In the genomic region with DNA sequence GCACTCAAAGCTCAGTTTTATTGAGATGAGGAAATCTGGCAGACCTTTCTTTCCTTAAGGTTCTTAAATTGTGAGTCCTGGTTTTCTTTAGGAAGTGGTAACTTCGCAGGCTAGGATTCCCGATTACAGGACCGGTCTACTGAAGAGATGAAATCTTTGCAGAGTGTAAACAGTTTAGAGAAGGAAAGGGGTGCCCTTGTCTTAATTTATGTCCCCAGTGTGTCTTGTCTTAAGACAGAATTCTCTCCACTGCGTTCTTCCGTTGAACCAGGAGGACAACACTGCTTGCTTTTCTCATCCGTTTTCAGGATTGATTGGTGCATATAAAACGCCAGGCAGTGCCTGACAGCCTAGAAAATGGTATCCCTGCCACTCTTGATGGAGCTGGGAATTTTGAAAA, we compare ENCODE assay signal across 11 mouse cellular contexts. TPM values are rescaled to one million over a fixed set of nuclear protein-coding genes. Genes with fewer than 3 reads are reported as not detected.
DNase-seq lines count a peak whose midpoint lies in the region; ATAC-seq lines count a peak whose summit lies in the region.
"Had no signal": no experiment of that assay in that cellular context is flagged by ENCODE, and none has a peak within 500 bp of the region (broad histone marks: within the 10 kb centered on the region; RNA-seq: fewer than 3 reads in every experiment).

No protein-coding gene starts in this region.

- peaks cover 13% of the 10 kb centered on the region for H3K4me1 ChIP-seq in heart, embryonic 15.5 days (replicated peaks)
- H3K4me1 ChIP-seq in embryonic facial prominence, embryonic 10.5 days, result peaks cover 17% of the 10 kb centered on the region
- H3K4me1 ChIP-seq in hindbrain, embryonic 13.5 days (replicated peaks), result peaks cover 24% of the 10 kb centered on the region
- H3K4me1 ChIP-seq in midbrain, embryonic 13.5 days (replicated peaks), result peaks cover 29% of the 10 kb centered on the region

- 11% methylated on average over 7 of the region's 7 CpGs for WGBS in heart, embryonic 15.5 days
- 6% methylated on average over 7 of the region's 7 CpGs for WGBS in embryonic facial prominence, embryonic 10.5 days
- WGBS in hindbrain, embryonic 13.5 days, result 4% methylated on average over 7 of the region's 7 CpGs
- 8% methylated on average over 7 of the region's 7 CpGs for WGBS in midbrain, embryonic 13.5 days

- H3K9me3 ChIP-seq in heart, embryonic 15.5 days (replicated peaks), result no peaks in the 10 kb centered on the region
- H3K9me3 ChIP-seq in embryonic facial prominence, embryonic 10.5 days, result 0 out of 2 replicates have a peak, but pooled peaks cover 2% of the 10 kb centered on the region
- H3K9me3 ChIP-seq in hindbrain, embryonic 13.5 days, result no peaks in the 10 kb centered on the region
- no peaks in the 10 kb centered on the region for H3K9me3 ChIP-seq in midbrain, embryonic 13.5 days

- no peak for ATAC-seq in heart, embryonic 15.5 days (replicated peaks; ENCODE audit: insufficient number of reproducible peaks, insufficient read depth, low FRiP score, low read depth)
- no peak for ATAC-seq in hindbrain, embryonic 13.5 days (ENCODE audit: low FRiP score)
- ATAC-seq in midbrain, embryonic 13.5 days, result no peak
- ATAC-seq in megakaryocyte, adult 5-6 weeks (ENCODE audit: poor library complexity, severe bottlenecking), result no peak
- ATAC-seq: CD4-positive, CD25-positive, alpha-beta regulatory T cell, adult 4 months had no signal

- H3K27me3 ChIP-seq in heart, embryonic 15.5 days, result peaks cover 61% of the 10 kb centered on the region
- H3K27me3 ChIP-seq in embryonic facial prominence, embryonic 10.5 days (replicated peaks; ENCODE audit: low read depth, poor library complexity, severe bottlenecking), result peaks cover 79% of the 10 kb centered on the region
- peaks cover 33% of the 10 kb centered on the region for H3K27me3 ChIP-seq in hindbrain, embryonic 13.5 days
- peaks cover 64% of the 10 kb centered on the region for H3K27me3 ChIP-seq in midbrain, embryonic 13.5 days

- DNase-seq in heart, adult 18-20 months, result no peak
- no peak for DNase-seq in embryonic facial prominence, embryonic 10.5 days (ENCODE audit: low spot score)
- DNase-seq in left cerebral cortex, adult 18-20 months (ENCODE audit: low spot score in 2 of 2), result no peak
- DNase-seq in adrenal gland, adult 8-10 months, result no peak
- DNase-seq: kidney, postnatal 25 days had no signal

- peak overlapping the region; percentile 99 for H3K4me2 ChIP-seq in heart, embryonic 15.5 days
- peak overlapping the region; percentile 78 for H3K4me2 ChIP-seq in hindbrain, embryonic 13.5 days
- peak overlapping the region; percentile 81 for H3K4me2 ChIP-seq in midbrain, embryonic 13.5 days (replicated peaks)

- H3K27ac ChIP-seq in heart, embryonic 15.5 days, result no peak overlapping the region
- H3K27ac ChIP-seq in embryonic facial prominence, embryonic 10.5 days (replicated peaks), result no peak overlapping the region
- no peak overlapping the region for H3K27ac ChIP-seq in hindbrain, embryonic 13.5 days
- no peak overlapping the region for H3K27ac ChIP-seq in midbrain, embryonic 13.5 days

- H3K4me3 ChIP-seq in heart, embryonic 15.5 days, result peak overlapping the region; percentile 69
- peak overlapping the region; percentile 70 for H3K4me3 ChIP-seq in embryonic facial prominence, embryonic 10.5 days
- H3K4me3 ChIP-seq in hindbrain, embryonic 13.5 days, result peak overlapping the region; percentile 60
- peak overlapping the region; percentile 61 for H3K4me3 ChIP-seq in midbrain, embryonic 13.5 days (replicated peaks)

- no peak overlapping the region for H3K9ac ChIP-seq in heart, embryonic 15.5 days
- H3K9ac ChIP-seq in hindbrain, embryonic 13.5 days, result no peak overlapping the region
- peak overlapping the region; percentile 65; the same call in 1 of the 2 replicates for H3K9ac ChIP-seq in midbrain, embryonic 13.5 days (replicated peaks)

- no peaks in the 10 kb centered on the region for H3K36me3 ChIP-seq in heart, embryonic 15.5 days
- H3K36me3 ChIP-seq in embryonic facial prominence, embryonic 10.5 days (replicated peaks), result no peaks in the 10 kb centered on the region
- no peaks in the 10 kb centered on the region for H3K36me3 ChIP-seq in hindbrain, embryonic 13.5 days
- no peaks in the 10 kb centered on the region for H3K36me3 ChIP-seq in midbrain, embryonic 13.5 days

RNA-seq across cellular contexts. Expression of a gene that starts 1.7 kb away (rescaled TPM):
- polyA plus RNA-seq in heart, embryonic 15.5 days (2015; fragmentation: Nextera tagmentation; extraction: Ambion mirVana), result 0.14 and 0.27 TPM in 2 replicates
- total RNA-seq in heart, adult 18-20 months (2021), result not detected
- polyA plus RNA-seq in embryonic facial prominence, embryonic 10.5 days (2016; fragmentation: Nextera tagmentation; extraction: Ambion mirVana), result 1.00 and 1.4 TPM in 2 replicates
- 4.7 and 6.7 TPM in 2 replicates for polyA plus RNA-seq in hindbrain, embryonic 13.5 days (2015; fragmentation: Nextera tagmentation; extraction: Ambion mirVana)
- 2.9 and 4.0 TPM in 2 replicates for polyA plus RNA-seq in midbrain, embryonic 13.5 days (2015; fragmentation: Nextera tagmentation; extraction: Ambion mirVana)
- 1 to 10 TPM; 3.4 to 3.9 TPM for total RNA-seq in left cerebral cortex, adult 18-20 months (2021)
- 1 to 10 TPM in 3 of 4 experiments, under 1 TPM in 1; 0.77 to 1.5 (median 1.2) TPM for total RNA-seq in adrenal gland, adult 8-10 months (2022)
- not detected in 2 replicates for total RNA-seq in megakaryocyte, adult 5-6 weeks (2015)
- not detected in 2 replicates for total RNA-seq in megakaryocyte, adult 5-6 weeks (2017)
- total RNA-seq: megakaryocyte progenitor cell, adult 5-6 weeks had no signal
- polyA plus RNA-seq: CD4-positive, CD25-positive, alpha-beta regulatory T cell, adult 4 months had no signal

RNA-seq across cellular contexts. Expression of a gene that starts 31.6 kb away (rescaled TPM):
- polyA plus RNA-seq in heart, embryonic 15.5 days (2015; fragmentation: Nextera tagmentation; extraction: Ambion mirVana), result 0.62 and 0.87 TPM in 2 replicates
- not detected for total RNA-seq in heart, adult 18-20 months (2021)
- polyA plus RNA-seq in embryonic facial prominence, embryonic 10.5 days (2016; fragmentation: Nextera tagmentation; extraction: Ambion mirVana), result 1.2 and 1.5 TPM in 2 replicates
- polyA plus RNA-seq in hindbrain, embryonic 13.5 days (2015; fragmentation: Nextera tagmentation; extraction: Ambion mirVana), result 0.91 and 1.1 TPM in 2 replicates
- polyA plus RNA-seq in midbrain, embryonic 13.5 days (2015; fragmentation: Nextera tagmentation; extraction: Ambion mirVana), result 1.1 and 1.2 TPM in 2 replicates
- total RNA-seq in left cerebral cortex, adult 18-20 months (2021), result not detected
- not detected for total RNA-seq in adrenal gland, adult 8-10 months (2022)
- not detected in 2 replicates for total RNA-seq in megakaryocyte, adult 5-6 weeks (2015)
- total RNA-seq in megakaryocyte, adult 5-6 weeks (2017), result 0.65 TPM in 1 of 2 replicates, not detected in the other
- polyA plus RNA-seq: CD4-positive, CD25-positive, alpha-beta regulatory T cell, adult 4 months had no signal

RNA-seq across cellular contexts. Expression of a gene that starts 31.8 kb away (rescaled TPM):
- polyA plus RNA-seq in heart, embryonic 15.5 days (2015; fragmentation: Nextera tagmentation; extraction: Ambion mirVana), result 201 and 205 TPM in 2 replicates
- 100 to 1,000 TPM; 123 to 128 TPM for total RNA-seq in heart, adult 18-20 months (2021)
- polyA plus RNA-seq in embryonic facial prominence, embryonic 10.5 days (2016; fragmentation: Nextera tagmentation; extraction: Ambion mirVana), result 333 and 338 TPM in 2 replicates
- 282 TPM in 2 replicates for polyA plus RNA-seq in hindbrain, embryonic 13.5 days (2015; fragmentation: Nextera tagmentation; extraction: Ambion mirVana)
- 272 and 282 TPM in 2 replicates for polyA plus RNA-seq in midbrain, embryonic 13.5 days (2015; fragmentation: Nextera tagmentation; extraction: Ambion mirVana)
- 100 to 1,000 TPM; 114 TPM for total RNA-seq in left cerebral cortex, adult 18-20 months (2021)
- 100 to 1,000 TPM; 144 to 175 (median 159) TPM for total RNA-seq in adrenal gland, adult 8-10 months (2022)
- 291 and 300 TPM in 2 replicates for total RNA-seq in megakaryocyte, adult 5-6 weeks (2015)
- total RNA-seq in megakaryocyte, adult 5-6 weeks (2017), result 323 and 387 TPM in 2 replicates

RNA-seq across cellular contexts. Expression of a gene that starts 44.0 kb away (rescaled TPM):
- polyA plus RNA-seq in heart, embryonic 15.5 days (2015; fragmentation: Nextera tagmentation; extraction: Ambion mirVana), result 0.05 and 1.1 TPM in 2 replicates
- not detected for total RNA-seq in heart, adult 18-20 months (2021)
- 3.1 and 5.0 TPM in 2 replicates for polyA plus RNA-seq in embryonic facial prominence, embryonic 10.5 days (2016; fragmentation: Nextera tagmentation; extraction: Ambion mirVana)
- polyA plus RNA-seq in hindbrain, embryonic 13.5 days (2015; fragmentation: Nextera tagmentation; extraction: Ambion mirVana), result 19.8 and 22.4 TPM in 2 replicates
- 10.6 and 11.5 TPM in 2 replicates for polyA plus RNA-seq in midbrain, embryonic 13.5 days (2015; fragmentation: Nextera tagmentation; extraction: Ambion mirVana)
- under 1 TPM; 0.28 to 0.30 TPM for total RNA-seq in left cerebral cortex, adult 18-20 months (2021)
- total RNA-seq in adrenal gland, adult 8-10 months (2022), result 10 to 100 TPM; 15.0 to 38.6 (median 22.9) TPM
- total RNA-seq in megakaryocyte, adult 5-6 weeks (2015), result not detected in 2 replicates
- not detected in 2 replicates for total RNA-seq in megakaryocyte, adult 5-6 weeks (2017)
- total RNA-seq: megakaryocyte progenitor cell, adult 5-6 weeks had no signal
- polyA plus RNA-seq: CD4-positive, CD25-positive, alpha-beta regulatory T cell, adult 4 months had no signal
